Mouse (Mus musculus) stomach, postnatal 0 days (tissue): Measurements from ENCODE around the gene Nfil3. TPM values are rescaled to one million over a fixed set of nuclear protein-coding genes. Genes with fewer than 3 reads are reported as not detected.

ENCODE experiments used
- ATAC-seq: fragments of 200-750 bp; cut with Nextera tagmentation; 2 replicates; pipeline ENCODE4 v1.8.0; 2017; ENCODE audit not compliant: low FRiP score, low TSS enrichment
- DNase-seq: peaks from one replicate; pipeline ENCODE4 v3.0.0-alpha.2; 2016; ENCODE audit warnings: low spot score
- H3K27ac ChIP-seq: fragments of 300-500 bp; sonication (generic); replicated peaks from 2 replicates; pipeline ENCODE4 v1.5.1; 2014; ENCODE audit warnings: mild to moderate bottlenecking, control low read depth
- H3K27me3 ChIP-seq: fragments of 300-500 bp; sonication (generic); 2 replicates; pipeline ENCODE4 v1.6.1; 2014; ENCODE audit warnings: low read length; ENCODE audit not compliant: control insufficient read depth, insufficient read depth
- H3K36me3 ChIP-seq: fragments of 300-500 bp; sonication (generic); 2 replicates; pipeline ENCODE4 v1.6.1; 2014; ENCODE audit warnings: low read length, mixed read lengths; ENCODE audit not compliant: control insufficient read depth, insufficient read depth
- H3K4me1 ChIP-seq: fragments of 300-500 bp; sonication (generic); replicated peaks from 2 replicates; pipeline ENCODE4 v1.6.1; 2014; ENCODE audit warnings: antibody characterized with exemption; ENCODE audit not compliant: control insufficient read depth, insufficient read depth
- H3K4me2 ChIP-seq: fragments of 300-500 bp; sonication (generic); replicated peaks from 2 replicates; pipeline ENCODE4 v1.6.1; 2014; ENCODE audit warnings: low read depth, mild to moderate bottlenecking, control low read depth, moderate library complexity
- H3K4me3 ChIP-seq: fragments of 300-500 bp; sonication (generic); 2 replicates; pipeline ENCODE4 v1.5.1; 2014; ENCODE audit warnings: low read depth, low read length, control low read depth
- H3K9ac ChIP-seq: fragments of 300-500 bp; sonication (generic); 2 replicates; pipeline ENCODE4 v1.6.1; 2014; ENCODE audit warnings: mild to moderate bottlenecking, low read length, control low read depth, mixed read lengths
- H3K9me3 ChIP-seq: fragments of 300-500 bp; sonication (generic); 2 replicates; pipeline ENCODE4 v1.6.1; 2016; ENCODE audit warnings: low read length; ENCODE audit not compliant: control insufficient read depth
- CTCF ChIP-seq: IDR thresholded peaks from 2 replicates; pipeline ENCODE4 v1.5.1; 2016; ENCODE audit warnings: antibody characterized with exemption, low read depth, mild to moderate bottlenecking, moderate library complexity
- EP300 ChIP-seq: optimal IDR thresholded peaks from 2 replicates; pipeline ENCODE3; 2016; ENCODE audit warnings: antibody characterized with exemption
- WGBS: fragments of 180-500 bp; shearing (Covaris S2); extraction: QIAGEN DNeasy Blood & Tissue Kit; methylation state at CpG from one replicate; pipeline ENCODE4 v1.1.7; 2014; 5-methylcytosine and 5-hydroxymethylcytosine counted together
- polyA plus RNA-seq: library from polyadenylated mRNA; unstranded; fragments of >200 nt; fragmentation: Nextera tagmentation; extraction: Ambion mirVana; gene quantifications from 2 replicates; pipeline ENCODE4 v1.2.1, GENCODE M21; 2015

The Nfil3 gene
- polyA plus RNA-seq, 1 experiment from 2014 or later = 14.4 TPM

DNA sequence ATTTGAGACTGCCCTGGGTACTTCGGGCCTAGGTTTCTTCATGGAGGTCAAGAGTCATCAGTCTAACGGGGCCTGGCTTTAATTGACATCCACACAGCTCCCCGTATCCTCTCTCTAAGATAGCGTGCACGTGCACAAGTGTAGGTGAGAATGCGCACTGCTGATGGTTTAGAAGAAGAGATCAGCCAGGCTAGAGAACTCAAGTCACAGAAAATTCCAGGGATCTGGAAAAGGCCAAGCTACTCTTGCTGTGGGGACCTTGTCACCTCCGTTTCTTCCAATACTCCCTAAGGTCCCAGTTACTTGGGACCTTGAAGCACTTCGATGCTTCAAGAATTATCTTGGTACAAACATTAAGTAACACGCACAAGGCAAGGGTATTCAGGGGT is 3.7 kb downstream of the Nfil3 start:
- no peaks in the 10 kb centered on the region for H3K27me3 ChIP-seq
- H3K9ac ChIP-seq = no peak overlapping the region
- H3K4me3 ChIP-seq = no peak overlapping the region
- H3K27ac ChIP-seq = 0 out of 2 replicates have a peak overlapping the region, but pooled peaks have one; percentile 30
- peaks cover 13% of the 10 kb centered on the region; the same call in 1 of the 2 replicates for H3K4me1 ChIP-seq
- no peak for TF ChIP-seq EP300
- no peak for TF ChIP-seq CTCF
- no peaks in the 10 kb centered on the region for H3K9me3 ChIP-seq
- WGBS = 86% methylated on average over 9 of the region's 9 CpGs
- no peaks in the 10 kb centered on the region for H3K36me3 ChIP-seq
- DNase-seq (no peak), ATAC-seq (no peak)
- peak overlapping the region; percentile 27 for H3K4me2 ChIP-seq

DNA sequence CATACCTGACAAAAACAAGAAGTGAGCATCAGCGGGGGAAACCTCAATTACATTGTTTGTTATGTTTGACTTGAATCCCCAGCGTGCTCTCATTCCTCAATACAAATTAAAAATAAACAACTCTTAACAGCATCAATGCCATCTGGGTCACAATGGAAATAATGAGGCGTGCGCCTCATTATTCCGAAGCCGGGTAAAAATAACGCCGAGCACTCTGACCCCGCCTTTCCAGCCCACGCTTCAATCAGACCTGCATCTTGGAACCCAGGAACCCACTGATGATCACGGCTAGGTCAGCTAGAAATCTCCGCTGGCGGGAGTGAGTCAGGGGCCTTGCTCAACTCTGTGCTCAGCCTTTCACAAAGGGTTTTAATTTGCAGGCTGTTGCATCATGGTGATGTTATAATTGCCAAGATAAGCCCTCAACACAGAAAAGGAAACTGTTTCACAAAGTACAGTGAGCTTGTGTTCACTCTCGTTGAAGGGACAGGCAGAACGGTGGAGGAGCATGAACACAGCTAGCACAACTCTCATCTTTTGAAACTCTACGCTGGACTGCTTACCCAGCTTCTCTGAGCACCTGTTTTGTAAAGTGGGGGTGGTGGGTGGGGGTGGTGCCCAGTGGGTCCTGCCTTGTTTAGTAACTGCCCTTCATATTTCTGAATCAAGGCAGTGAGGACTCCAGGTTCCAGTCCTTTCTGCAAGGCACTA is 4.2 kb downstream of the Nfil3 start:
- Histone ChIP-seq H3K27ac (0 out of 2 replicates have a peak overlapping the region, but pooled peaks have one; percentile 30), H3K9me3 (no peaks in the 10 kb centered on the region), H3K27me3 (no peaks in the 10 kb centered on the region), H3K4me3 (no peak overlapping the region), H3K4me1 (peaks cover 13% of the 10 kb centered on the region; the same call in 1 of the 2 replicates), H3K36me3 (no peaks in the 10 kb centered on the region), H3K9ac (no peak overlapping the region), H3K4me2 (peak overlapping the region; percentile 27; the same call in 1 of the 2 replicates)
- DNase-seq = peak; percentile 34
- ATAC-seq = 0 out of 2 replicates have a peak, but pooled peaks have one; percentile 5
- TF ChIP-seq EP300 = no peak
- 47% methylated on average over 16 of the region's 16 CpGs for WGBS

DNA sequence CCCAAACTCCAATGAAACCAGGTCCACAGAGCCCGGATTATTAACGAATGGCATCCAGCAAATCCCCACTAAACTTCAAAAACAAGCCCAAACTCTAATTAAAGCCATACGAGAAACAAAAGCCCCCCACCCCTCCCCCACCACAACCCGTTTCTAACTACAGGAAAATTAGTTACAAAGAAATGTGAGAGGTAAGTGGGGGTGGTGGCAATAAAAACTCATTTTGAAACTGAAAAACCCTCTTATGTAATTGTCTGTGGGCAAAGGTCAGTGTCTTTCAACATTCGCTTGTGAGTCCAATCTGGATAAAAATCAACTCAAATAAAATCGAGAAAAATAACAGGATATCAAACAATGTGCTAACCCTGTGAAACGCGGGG is 4.8 kb downstream of the Nfil3 start:
- DNase-seq (no peak), ATAC-seq (no peak)
- Histone ChIP-seq H3K4me3 (no peak overlapping the region), H3K27ac (no peak overlapping the region), H3K4me1 (peaks cover 13% of the 10 kb centered on the region; the same call in 1 of the 2 replicates), H3K9ac (no peak overlapping the region), H3K9me3 (no peaks in the 10 kb centered on the region), H3K4me2 (no peak overlapping the region; the same call in 1 of the 2 replicates), H3K36me3 (no peaks in the 10 kb centered on the region), H3K27me3 (no peaks in the 10 kb centered on the region)
- TF ChIP-seq CTCF (no peak), EP300 (no peak)
- 65% methylated on average over 8 of the region's 8 CpGs for WGBS

DNA sequence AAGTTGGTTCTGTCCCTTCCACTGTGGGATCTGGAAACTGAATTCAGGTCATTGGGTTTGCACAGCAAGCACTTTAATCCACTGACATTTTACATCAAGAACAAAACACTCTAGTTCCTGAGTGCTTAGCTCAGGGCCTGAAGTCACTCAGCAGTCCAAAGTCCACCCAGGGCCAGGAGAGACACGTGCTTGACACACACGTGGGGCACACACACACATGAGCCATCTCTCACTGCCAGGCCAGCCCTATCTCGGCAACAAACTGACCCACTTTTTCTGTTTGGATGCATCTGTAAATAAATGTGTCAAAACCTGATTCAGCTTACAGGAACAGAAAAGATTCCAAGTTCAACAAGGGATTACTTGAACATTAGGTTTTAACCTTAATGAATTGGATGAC is 6.2 kb downstream of the Nfil3 start:
- no peaks in the 10 kb centered on the region for H3K9me3 ChIP-seq
- H3K9ac ChIP-seq = no peak overlapping the region
- peaks cover 13% of the 10 kb centered on the region; the same call in 1 of the 2 replicates for H3K4me1 ChIP-seq
- WGBS = 35% methylated on average over 3 of the region's 3 CpGs
- no peaks in the 10 kb centered on the region for H3K27me3 ChIP-seq
- DNase-seq (peak; percentile 83), ATAC-seq (peak; percentile 87)
- H3K27ac ChIP-seq = no peak overlapping the region
- no peak overlapping the region for H3K4me3 ChIP-seq
- no peak for TF ChIP-seq EP300
- no peak for TF ChIP-seq CTCF
- H3K36me3 ChIP-seq = no peaks in the 10 kb centered on the region
- H3K4me2 ChIP-seq = no peak overlapping the region

DNA sequence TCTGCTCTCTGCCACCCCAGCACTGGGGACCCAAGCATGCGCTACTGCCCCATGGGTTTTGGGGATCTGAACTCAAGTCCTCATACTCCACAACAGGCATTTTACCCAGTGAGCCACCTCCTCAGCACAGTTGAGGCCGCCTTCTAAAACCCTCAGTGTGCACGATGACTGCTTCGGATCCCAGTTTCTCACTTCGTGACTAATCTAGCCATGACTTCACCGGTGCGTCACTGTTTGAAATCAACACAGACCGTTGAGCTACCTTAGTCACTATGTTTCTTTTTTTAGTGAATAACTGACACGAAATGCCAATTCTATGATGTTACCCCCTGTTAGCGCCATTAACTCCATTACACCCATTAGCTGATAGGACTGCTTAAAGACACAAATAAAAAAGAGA is 7.4 kb downstream of the Nfil3 start:
- Histone ChIP-seq H3K36me3 (peaks cover 4% of the 10 kb centered on the region; the same call in 1 of the 2 replicates), H3K27ac (no peak overlapping the region), H3K4me3 (no peak overlapping the region), H3K9me3 (no peaks in the 10 kb centered on the region), H3K4me1 (peaks cover 11% of the 10 kb centered on the region; the same call in 1 of the 2 replicates), H3K27me3 (no peaks in the 10 kb centered on the region), H3K4me2 (no peak overlapping the region), H3K9ac (no peak overlapping the region)
- ATAC-seq (no peak), DNase-seq (no peak)
- WGBS = 88% methylated on average over 10 of the region's 10 CpGs
- no peak for TF ChIP-seq CTCF
- no peak for TF ChIP-seq EP300

DNA sequence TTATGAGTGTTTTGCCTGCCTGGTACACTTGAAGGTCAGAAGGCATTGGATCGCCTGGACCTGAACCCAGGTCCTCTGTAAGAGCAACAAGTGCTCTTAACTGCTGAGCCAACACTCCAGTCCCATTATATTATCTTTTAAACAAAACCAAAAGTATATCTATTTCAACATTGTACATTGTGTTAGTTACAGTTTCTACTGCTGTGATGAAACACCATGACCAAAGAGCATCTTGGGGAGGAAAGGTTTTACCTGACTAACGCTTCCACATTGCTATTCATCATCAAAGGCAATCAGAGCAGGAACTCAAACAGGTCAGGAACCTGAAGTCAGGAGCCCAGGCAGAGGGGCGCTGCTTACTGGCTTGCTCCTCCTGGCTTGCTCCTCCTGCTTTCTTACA is 8.2 kb downstream of the Nfil3 start:
- Histone ChIP-seq H3K36me3 (peaks cover 10% of the 10 kb centered on the region), H3K4me3 (no peak overlapping the region), H3K4me2 (no peak overlapping the region), H3K27me3 (no peaks in the 10 kb centered on the region), H3K4me1 (peaks cover 7% of the 10 kb centered on the region; the same call in 1 of the 2 replicates), H3K9ac (no peak overlapping the region), H3K27ac (no peak overlapping the region), H3K9me3 (no peaks in the 10 kb centered on the region)
- 81% methylated on average over 3 of the region's 3 CpGs for WGBS
- ATAC-seq = no peak
- no peak for DNase-seq
- no peak for TF ChIP-seq CTCF
- TF ChIP-seq EP300 = no peak
